Mouse (Mus musculus): ENCODE measurements at regions not wholly inside any gene's neighbourhood (a gene's known extent, or its start where the extent isn't known, plus 50 kb on each side); places are given as distances from the start of the nearest gene placed in this dataset.

- H3K9me3 ChIP-seq: no peaks in the 10 kb centered on the region
- H3K4me2 ChIP-seq: no peak overlapping the region
- no peaks in the 10 kb centered on the region for H3K27me3 ChIP-seq
- no peaks in the 10 kb centered on the region for H3K36me3 ChIP-seq (replicated peaks)
- H3K9ac ChIP-seq: no peak overlapping the region
- H3K4me3 ChIP-seq (replicated peaks): no peak overlapping the region
- 76% methylated on average over 5 of the region's 5 CpGs for WGBS
- ATAC-seq (ENCODE audit: low FRiP score): no peak
- H3K27ac ChIP-seq: no peak overlapping the region
- H3K4me1 ChIP-seq: no peaks in the 10 kb centered on the region
Measured at GRCm38 (mm10) chr2:138123331-138123730, 133.0 kb upstream of the Btbd3 start.

- Histone ChIP-seq H3K27ac (no peak overlapping the region), H3K4me1 (no peaks in the 10 kb centered on the region), H3K4me3 (replicated peaks) (no peak overlapping the region), H3K4me2 (no peak overlapping the region), H3K9ac (no peak overlapping the region), H3K36me3 (replicated peaks) (no peaks in the 10 kb centered on the region), H3K27me3 (no peaks in the 10 kb centered on the region), H3K9me3 (no peaks in the 10 kb centered on the region)
- ATAC-seq (ENCODE audit: low FRiP score): no peak
- 74% methylated on average over 1 of the region's 1 CpGs for WGBS
Measured at GRCm38 (mm10) chr2:138120868-138121267, 135.5 kb upstream of the Btbd3 start.

GRCm38 (mm10) chr2:138120131-138120530 lies 136.2 kb upstream of the Btbd3 start:
- Histone ChIP-seq H3K36me3 (replicated peaks) (no peaks in the 10 kb centered on the region), H3K27me3 (no peaks in the 10 kb centered on the region), H3K4me2 (no peak overlapping the region), H3K4me3 (replicated peaks) (no peak overlapping the region), H3K9ac (no peak overlapping the region), H3K4me1 (no peaks in the 10 kb centered on the region), H3K9me3 (no peaks in the 10 kb centered on the region), H3K27ac (no peak overlapping the region)
- ATAC-seq (ENCODE audit: low FRiP score): no peak
- WGBS: 90% methylated on average over 2 of the region's 2 CpGs

GRCm38 (mm10) chr2:138099777-138100176 lies 156.6 kb upstream of the Btbd3 start:
- no peak for ATAC-seq (ENCODE audit: low FRiP score)
- no peak overlapping the region for H3K4me2 ChIP-seq
- no peak overlapping the region for H3K27ac ChIP-seq
- H3K4me3 ChIP-seq (replicated peaks): no peak overlapping the region
- no peaks in the 10 kb centered on the region for H3K4me1 ChIP-seq
- no peak overlapping the region for H3K9ac ChIP-seq
- H3K27me3 ChIP-seq: no peaks in the 10 kb centered on the region
- WGBS: 89% methylated on average over 2 of the region's 2 CpGs
- H3K9me3 ChIP-seq: no peaks in the 10 kb centered on the region
- H3K36me3 ChIP-seq (replicated peaks): no peaks in the 10 kb centered on the region

- no peak overlapping the region for H3K4me2 ChIP-seq
- H3K27me3 ChIP-seq: no peaks in the 10 kb centered on the region
- WGBS: 91% methylated on average over 6 of the region's 6 CpGs
- no peak overlapping the region for H3K4me3 ChIP-seq (replicated peaks)
- H3K36me3 ChIP-seq (replicated peaks): no peaks in the 10 kb centered on the region
- ATAC-seq (ENCODE audit: low FRiP score): no peak
- H3K9ac ChIP-seq: no peak overlapping the region
- no peak overlapping the region for H3K27ac ChIP-seq
- H3K9me3 ChIP-seq: no peaks in the 10 kb centered on the region
- H3K4me1 ChIP-seq: no peaks in the 10 kb centered on the region
Measured at GRCm38 (mm10) chr2:138085390-138085789, 171.0 kb upstream of the Btbd3 start.

DNA sequence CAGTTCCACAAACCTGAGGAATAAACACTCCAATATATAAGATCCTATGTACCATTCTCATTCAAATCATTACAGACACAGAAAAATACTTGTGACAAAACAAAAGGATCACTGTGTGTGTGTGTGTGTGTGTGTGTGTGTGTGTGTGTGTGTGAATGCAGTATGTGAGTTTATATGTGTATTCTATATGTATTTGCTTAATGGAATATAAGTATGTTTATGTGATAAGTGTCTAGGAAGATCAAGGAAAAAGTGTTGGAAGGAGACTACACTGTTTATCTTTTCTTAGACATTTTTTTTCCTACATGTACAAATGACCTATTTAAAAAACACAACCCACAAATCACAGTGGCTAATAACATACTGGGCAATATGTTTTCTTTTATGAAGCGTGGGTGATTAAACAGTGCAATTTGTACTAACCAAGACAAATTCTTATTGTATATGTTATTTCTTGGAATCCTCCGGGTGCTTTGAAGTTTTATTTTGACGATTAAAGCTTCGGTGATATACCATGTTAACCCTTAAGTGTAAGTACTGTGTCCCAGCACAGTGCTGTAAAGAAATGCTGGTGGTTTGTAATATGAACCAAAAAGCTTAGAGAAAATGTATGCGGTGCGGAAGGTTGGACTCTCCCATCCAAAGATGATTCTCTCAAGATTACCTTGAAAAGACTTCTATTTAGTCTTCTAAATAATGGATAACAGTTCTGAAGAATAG lies 171.6 kb upstream of the Btbd3 start:
- Histone ChIP-seq H3K9ac (no peak overlapping the region), H3K36me3 (replicated peaks) (no peaks in the 10 kb centered on the region), H3K27ac (no peak overlapping the region), H3K27me3 (no peaks in the 10 kb centered on the region), H3K9me3 (no peaks in the 10 kb centered on the region), H3K4me1 (no peaks in the 10 kb centered on the region), H3K4me2 (no peak overlapping the region), H3K4me3 (replicated peaks) (no peak overlapping the region)
- ATAC-seq (ENCODE audit: low FRiP score): no peak
- 88% methylated on average over 6 of the region's 6 CpGs for WGBS

- no peaks in the 10 kb centered on the region for H3K9me3 ChIP-seq
- H3K27ac ChIP-seq: no peak overlapping the region
- H3K4me2 ChIP-seq: no peak overlapping the region
- no peak for ATAC-seq (ENCODE audit: low FRiP score)
- WGBS: 75% methylated on average over 6 of the region's 6 CpGs
- H3K36me3 ChIP-seq (replicated peaks): no peaks in the 10 kb centered on the region
- H3K4me1 ChIP-seq: peaks cover 6% of the 10 kb centered on the region; the same call in 1 of the 2 replicates
- H3K4me3 ChIP-seq (replicated peaks): no peak overlapping the region
- H3K9ac ChIP-seq: no peak overlapping the region
- no peaks in the 10 kb centered on the region for H3K27me3 ChIP-seq
Measured at GRCm38 (mm10) chr2:138074020-138074613, 182.2 kb upstream of the Btbd3 start.

- H3K4me3 ChIP-seq (replicated peaks): no peak overlapping the region
- no peak overlapping the region for H3K9ac ChIP-seq
- H3K27ac ChIP-seq: no peak overlapping the region
- no peaks in the 10 kb centered on the region for H3K9me3 ChIP-seq
- H3K36me3 ChIP-seq (replicated peaks): no peaks in the 10 kb centered on the region
- H3K4me2 ChIP-seq: no peak overlapping the region
- no peak for ATAC-seq (ENCODE audit: low FRiP score)
- 35% methylated on average over 6 of the region's 6 CpGs for WGBS
- H3K27me3 ChIP-seq: no peaks in the 10 kb centered on the region
- peaks cover 6% of the 10 kb centered on the region; the same call in 1 of the 2 replicates for H3K4me1 ChIP-seq
Measured at GRCm38 (mm10) chr2:138072165-138072728, 184.1 kb upstream of the Btbd3 start.

DNA sequence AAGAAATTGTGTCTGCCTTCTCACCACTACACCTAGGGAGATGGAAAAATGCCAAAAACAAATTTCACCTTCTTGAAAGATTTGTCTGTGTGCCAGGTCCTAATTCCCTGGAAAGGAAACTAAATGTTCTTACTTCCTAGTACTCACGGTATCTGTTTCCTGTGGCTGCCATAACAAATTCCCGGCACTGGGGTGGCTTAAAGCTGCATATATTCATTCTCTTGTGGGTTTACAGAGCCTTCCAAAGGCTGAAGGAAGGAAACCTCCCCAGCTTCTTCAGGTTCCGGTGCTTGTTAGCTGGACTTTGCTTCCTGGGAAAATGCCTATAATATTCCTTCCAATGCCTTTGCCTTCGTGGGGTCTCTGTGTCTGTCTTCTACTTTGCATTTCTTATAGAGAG lies 203.3 kb upstream of the Btbd3 start:
- Histone ChIP-seq H3K4me1 (no peaks in the 10 kb centered on the region), H3K27ac (no peak overlapping the region), H3K36me3 (replicated peaks) (no peaks in the 10 kb centered on the region), H3K4me2 (no peak overlapping the region), H3K9me3 (no peaks in the 10 kb centered on the region), H3K4me3 (replicated peaks) (no peak overlapping the region), H3K27me3 (no peaks in the 10 kb centered on the region), H3K9ac (no peak overlapping the region)
- ATAC-seq (ENCODE audit: low FRiP score): no peak
- 85% methylated on average over 4 of the region's 4 CpGs for WGBS

GRCm38 (mm10) chr2:138048341-138048740 lies 208.0 kb upstream of the Btbd3 start:
- Histone ChIP-seq H3K4me1 (peaks cover 7% of the 10 kb centered on the region), H3K27ac (no peak overlapping the region), H3K27me3 (no peaks in the 10 kb centered on the region), H3K36me3 (replicated peaks) (no peaks in the 10 kb centered on the region), H3K9me3 (no peaks in the 10 kb centered on the region), H3K4me3 (replicated peaks) (no peak overlapping the region), H3K4me2 (no peak overlapping the region), H3K9ac (no peak overlapping the region)
- WGBS: 74% methylated on average over 5 of the region's 5 CpGs
- ATAC-seq (ENCODE audit: low FRiP score): no peak

DNA sequence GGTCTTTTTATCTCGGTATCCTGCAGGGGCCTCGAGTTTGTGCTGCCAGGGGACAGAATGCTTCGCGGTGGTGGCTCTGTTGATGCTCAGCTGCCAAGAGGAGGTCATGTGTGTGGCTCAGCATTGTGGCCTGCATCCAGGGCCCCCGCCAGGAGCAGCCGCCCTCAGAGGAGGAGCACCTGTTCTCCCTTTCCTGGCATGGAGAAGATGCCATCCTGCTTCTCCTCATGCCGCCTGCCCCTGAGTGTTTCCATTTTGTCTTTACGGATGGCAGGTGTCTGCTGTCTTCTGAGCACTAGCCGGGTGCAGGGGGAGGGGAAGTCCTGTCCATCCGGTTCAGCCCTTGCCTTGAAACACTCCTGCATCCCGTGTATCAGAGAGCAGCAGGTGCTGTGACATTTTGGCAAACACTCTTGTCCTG lies 208.6 kb upstream of the Btbd3 start:
- Histone ChIP-seq H3K27me3 (no peaks in the 10 kb centered on the region), H3K9me3 (no peaks in the 10 kb centered on the region), H3K9ac (no peak overlapping the region), H3K4me1 (peaks cover 7% of the 10 kb centered on the region), H3K4me3 (replicated peaks) (no peak overlapping the region), H3K4me2 (no peak overlapping the region), H3K27ac (no peak overlapping the region), H3K36me3 (replicated peaks) (no peaks in the 10 kb centered on the region)
- no peak for ATAC-seq (ENCODE audit: low FRiP score)
- WGBS: 64% methylated on average over 11 of the region's 11 CpGs

- no peaks in the 10 kb centered on the region for H3K36me3 ChIP-seq (replicated peaks)
- no peak overlapping the region for H3K9ac ChIP-seq
- H3K4me2 ChIP-seq: no peak overlapping the region
- H3K9me3 ChIP-seq: no peaks in the 10 kb centered on the region
- no peak overlapping the region for H3K4me3 ChIP-seq (replicated peaks)
- H3K27me3 ChIP-seq: no peaks in the 10 kb centered on the region
- no peak overlapping the region for H3K27ac ChIP-seq
- WGBS: 84% methylated on average over 10 of the region's 10 CpGs
- ATAC-seq (ENCODE audit: low FRiP score): no peak
- peaks cover 7% of the 10 kb centered on the region for H3K4me1 ChIP-seq
Measured at GRCm38 (mm10) chr2:138047361-138047760, 209.0 kb upstream of the Btbd3 start.

- 92% methylated on average over 3 of the region's 3 CpGs for WGBS
- H3K4me3 ChIP-seq (replicated peaks): no peak overlapping the region
- H3K9me3 ChIP-seq: no peaks in the 10 kb centered on the region
- no peaks in the 10 kb centered on the region for H3K27me3 ChIP-seq
- no peaks in the 10 kb centered on the region for H3K36me3 ChIP-seq (replicated peaks)
- H3K4me1 ChIP-seq: peaks cover 7% of the 10 kb centered on the region
- H3K4me2 ChIP-seq: no peak overlapping the region
- no peak overlapping the region for H3K9ac ChIP-seq
- H3K27ac ChIP-seq: no peak overlapping the region
- ATAC-seq (ENCODE audit: low FRiP score): no peak
Measured at GRCm38 (mm10) chr2:138046918-138047317, 209.4 kb upstream of the Btbd3 start.

Measured in forebrain, embryonic 12.5 days (tissue).